Mouse (Mus musculus): Measurements from ENCODE around the gene Ccdc88b. TPM values are rescaled to one million over a fixed set of nuclear protein-coding genes. Genes with fewer than 3 reads are reported as not detected.
"Not testable (repeated sequence)": the region's sequence is repeated elsewhere in the genome, so short reads cannot be mapped to it uniquely, and the experiment has no call there.

The Ccdc88b gene
- total RNA-seq (2014; fragmentation: Nextera tagmentation) (10.1 and 17.8 TPM in 2 replicates), total RNA-seq (2017) (14.9 and 17.8 TPM in 2 replicates)

- peak; percentile 44; the same call in 1 of the 2 replicates for ATAC-seq (replicated peaks; ENCODE audit: low FRiP score, low TSS enrichment, poor library complexity, severe bottlenecking)
These were observed at the start of gene Ccdc88b for GRCm38 (mm10) chr19:6858031-6858430. TSS of gene Ccdc88b (minus strand) at chr19:6858211.

GRCm38 (mm10) chr19:6907094-6907493 is 49.1 kb upstream of the Ccdc88b start:
- no peak for ATAC-seq (replicated peaks; ENCODE audit: low FRiP score, low TSS enrichment, poor library complexity, severe bottlenecking)

GRCm38 (mm10) chr19:6906199-6906598 is 48.2 kb upstream of the Ccdc88b start:
- no peak for ATAC-seq (replicated peaks; ENCODE audit: low FRiP score, low TSS enrichment, poor library complexity, severe bottlenecking)

- ATAC-seq (replicated peaks; ENCODE audit: low FRiP score, low TSS enrichment, poor library complexity, severe bottlenecking) = no peak
These were observed 47.6 kb upstream of the Ccdc88b start for GRCm38 (mm10) chr19:6905498-6906159.

GRCm38 (mm10) chr19:6904846-6905245 is 46.8 kb upstream of the Ccdc88b start:
- ATAC-seq (replicated peaks; ENCODE audit: low FRiP score, low TSS enrichment, poor library complexity, severe bottlenecking) = no peak

- ATAC-seq (replicated peaks; ENCODE audit: low FRiP score, low TSS enrichment, poor library complexity, severe bottlenecking) = no peak
These were observed 45.0 kb upstream of the Ccdc88b start for GRCm38 (mm10) chr19:6903031-6903430.

- no peak for ATAC-seq (replicated peaks; ENCODE audit: low FRiP score, low TSS enrichment, poor library complexity, severe bottlenecking)
These were observed 41.6 kb upstream of the Ccdc88b start for GRCm38 (mm10) chr19:6899641-6900040.

- ATAC-seq (replicated peaks; ENCODE audit: low FRiP score, low TSS enrichment, poor library complexity, severe bottlenecking) = not testable (repeated sequence)
These were observed 37.7 kb upstream of the Ccdc88b start for GRCm38 (mm10) chr19:6895608-6896305.

GRCm38 (mm10) chr19:6893731-6894451 is 35.9 kb upstream of the Ccdc88b start:
- ATAC-seq (replicated peaks; ENCODE audit: low FRiP score, low TSS enrichment, poor library complexity, severe bottlenecking) = no peak

GRCm38 (mm10) chr19:6892512-6892911 is 34.5 kb upstream of the Ccdc88b start:
- ATAC-seq (replicated peaks; ENCODE audit: low FRiP score, low TSS enrichment, poor library complexity, severe bottlenecking) = no peak

- no peak for ATAC-seq (replicated peaks; ENCODE audit: low FRiP score, low TSS enrichment, poor library complexity, severe bottlenecking)
These were observed 20.0 kb upstream of the Ccdc88b start for GRCm38 (mm10) chr19:6877965-6878364.

GRCm38 (mm10) chr19:6876799-6877198 is 18.8 kb upstream of the Ccdc88b start:
- ATAC-seq (replicated peaks; ENCODE audit: low FRiP score, low TSS enrichment, poor library complexity, severe bottlenecking) = no peak

GRCm38 (mm10) chr19:6875834-6876233 is 17.8 kb upstream of the Ccdc88b start:
- ATAC-seq (replicated peaks; ENCODE audit: low FRiP score, low TSS enrichment, poor library complexity, severe bottlenecking) = no peak

- ATAC-seq (replicated peaks; ENCODE audit: low FRiP score, low TSS enrichment, poor library complexity, severe bottlenecking) = no peak
These were observed 16.2 kb upstream of the Ccdc88b start for GRCm38 (mm10) chr19:6874257-6874656.

- no peak for ATAC-seq (replicated peaks; ENCODE audit: low FRiP score, low TSS enrichment, poor library complexity, severe bottlenecking)
These were observed 14.7 kb upstream of the Ccdc88b start for GRCm38 (mm10) chr19:6872701-6873100.

GRCm38 (mm10) chr19:6871574-6872271 is 13.7 kb upstream of the Ccdc88b start:
- ATAC-seq (replicated peaks; ENCODE audit: low FRiP score, low TSS enrichment, poor library complexity, severe bottlenecking) = peak; percentile 85

GRCm38 (mm10) chr19:6869355-6869754 is 11.3 kb upstream of the Ccdc88b start:
- ATAC-seq (replicated peaks; ENCODE audit: low FRiP score, low TSS enrichment, poor library complexity, severe bottlenecking) = peak; percentile 58

- no peak for ATAC-seq (replicated peaks; ENCODE audit: low FRiP score, low TSS enrichment, poor library complexity, severe bottlenecking)
These were observed 3.4 kb upstream of the Ccdc88b start for GRCm38 (mm10) chr19:6861451-6861850.

- no peak for ATAC-seq (replicated peaks; ENCODE audit: low FRiP score, low TSS enrichment, poor library complexity, severe bottlenecking)
These were observed 2.7 kb upstream of the Ccdc88b start for GRCm38 (mm10) chr19:6860706-6861105.

GRCm38 (mm10) chr19:6859971-6860370 is 2.0 kb upstream of the Ccdc88b start:
- no peak for ATAC-seq (replicated peaks; ENCODE audit: low FRiP score, low TSS enrichment, poor library complexity, severe bottlenecking)
